Mouse (Mus musculus) testis, adult 2 months (tissue): ENCODE results near the gene Pnpla1.

Source experiments
- CTCF ChIP-seq: fragments of 200-500 bp; IDR thresholded peaks from 2 replicates; pipeline ENCODE4 v1.5.1; 2012; ENCODE audit warnings: low read depth, mild to moderate bottlenecking, inconsistent platforms, low read length, moderate library complexity; ENCODE audit not compliant: control insufficient read depth, insufficient read depth, insufficient replicate concordance
- POLR2A ChIP-seq: fragments of 200-500 bp; IDR thresholded peaks from 2 replicates; pipeline ENCODE4 v1.6.1; 2012; ENCODE audit warnings: low read depth, mild to moderate bottlenecking, inconsistent platforms, low read length, moderate library complexity; ENCODE audit not compliant: control insufficient read depth

- no peak for TF ChIP-seq POLR2A
- no peak for TF ChIP-seq CTCF
Observed at GRCm38 (mm10) chr17:28871831-28872230, 13.6 kb downstream of the Pnpla1 start.
